Mouse (Mus musculus): ENCODE measurements at regions not wholly inside any gene's neighbourhood (a gene's known extent, or its start where the extent isn't known, plus 50 kb on each side); places are given as distances from the start of the nearest gene placed in this dataset.

- peak; percentile 21 for DNase-seq (ENCODE audit: low spot score)
Measured at GRCm38 (mm10) chr3:66592259-66592658, 295.6 kb upstream of the Veph1 start.

DNA sequence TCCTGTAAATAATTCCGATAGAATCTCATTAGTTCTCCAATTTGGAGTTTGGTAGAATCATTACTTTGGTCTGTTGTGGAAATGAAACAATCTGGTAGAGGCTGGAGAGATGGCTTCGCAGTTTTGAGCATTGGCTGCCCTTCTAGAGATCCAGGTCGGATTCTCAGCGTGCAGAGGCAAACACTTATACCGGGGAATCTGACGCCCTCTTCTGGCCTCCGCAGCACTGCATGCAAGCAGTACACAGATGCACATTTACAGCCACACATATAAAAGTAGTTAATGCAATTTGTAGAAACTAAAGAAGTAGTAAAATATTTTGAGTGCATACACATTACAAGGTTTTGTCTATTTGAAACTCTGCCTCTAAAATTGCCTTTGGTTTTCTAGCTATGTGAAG lies 294.1 kb upstream of the Veph1 start:
- DNase-seq (ENCODE audit: low spot score) = no peak

DNA sequence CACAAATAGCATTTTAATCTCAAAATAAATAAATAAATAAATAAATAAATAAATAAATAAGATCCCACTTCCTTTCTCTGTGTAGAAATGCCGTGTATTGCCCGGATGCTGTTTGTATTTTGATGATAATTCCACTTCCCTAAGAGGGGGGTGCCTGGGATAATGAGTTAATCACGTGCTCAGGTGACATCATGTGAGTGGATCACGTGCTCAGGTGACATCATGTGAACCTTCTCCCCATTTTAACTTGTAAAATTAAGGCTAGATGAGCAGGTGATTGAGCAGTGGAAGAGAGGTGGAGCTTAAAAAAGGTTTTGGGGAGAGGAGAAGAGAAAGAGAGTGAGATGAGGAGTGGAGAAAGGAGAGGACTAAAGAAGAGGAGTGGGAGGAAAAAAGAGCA lies 292.8 kb upstream of the Veph1 start:
- no peak for DNase-seq (ENCODE audit: low spot score)

GRCm38 (mm10) chr3:66584831-66585230 lies 288.2 kb upstream of the Veph1 start:
- DNase-seq (ENCODE audit: low spot score) = no peak

- no peak for DNase-seq (ENCODE audit: low spot score)
Measured at GRCm38 (mm10) chr3:66584101-66584500, 287.5 kb upstream of the Veph1 start.

DNA sequence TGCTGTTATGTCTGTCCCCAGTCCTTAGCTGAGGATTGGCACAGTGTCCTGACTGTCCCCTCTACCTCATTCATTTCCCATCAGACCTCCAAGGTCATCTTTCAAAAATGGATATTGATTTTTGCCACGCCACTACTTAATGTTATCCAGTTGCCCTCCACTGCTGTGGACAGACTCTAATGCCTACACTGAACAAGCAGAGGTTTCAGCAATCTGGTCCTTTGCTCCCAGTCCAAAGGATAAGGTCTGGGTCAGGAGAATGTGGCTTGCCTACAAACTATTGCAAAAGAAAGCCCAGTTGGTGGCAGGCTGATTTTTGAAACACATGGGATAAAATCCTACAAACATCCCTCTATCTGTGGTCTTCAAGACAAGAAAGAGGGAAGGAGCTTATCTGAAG lies 280.0 kb upstream of the Veph1 start:
- DNase-seq (ENCODE audit: low spot score) = no peak

DNA sequence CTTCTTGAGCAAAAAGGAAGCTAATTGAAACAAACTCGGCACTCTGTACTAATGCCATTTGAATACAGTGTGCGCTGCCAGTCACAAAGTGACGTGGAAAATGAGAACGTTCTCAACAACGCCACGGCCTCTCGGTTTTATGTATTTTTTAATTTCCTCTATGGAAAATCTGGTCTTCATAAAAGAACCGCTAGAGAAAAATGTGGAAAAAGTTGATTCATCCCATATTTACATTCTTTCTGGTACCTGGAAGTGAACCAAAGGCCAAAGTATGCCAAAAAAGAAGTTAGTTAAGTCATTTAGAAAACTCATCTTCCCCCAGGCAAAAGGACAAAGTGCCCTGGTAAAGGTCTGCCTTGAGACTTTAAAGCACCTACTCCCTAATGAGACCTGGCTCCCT lies 277.7 kb upstream of the Veph1 start:
- DNase-seq (ENCODE audit: low spot score) = no peak

- no peak for DNase-seq (ENCODE audit: low spot score)
Measured at GRCm38 (mm10) chr3:66572887-66573519, 276.4 kb upstream of the Veph1 start.

GRCm38 (mm10) chr3:66570342-66570741 lies 273.7 kb upstream of the Veph1 start:
- no peak for DNase-seq (ENCODE audit: low spot score)

- DNase-seq (ENCODE audit: low spot score) = no peak
Measured at GRCm38 (mm10) chr3:66564268-66565245, 267.9 kb upstream of the Veph1 start.

DNA sequence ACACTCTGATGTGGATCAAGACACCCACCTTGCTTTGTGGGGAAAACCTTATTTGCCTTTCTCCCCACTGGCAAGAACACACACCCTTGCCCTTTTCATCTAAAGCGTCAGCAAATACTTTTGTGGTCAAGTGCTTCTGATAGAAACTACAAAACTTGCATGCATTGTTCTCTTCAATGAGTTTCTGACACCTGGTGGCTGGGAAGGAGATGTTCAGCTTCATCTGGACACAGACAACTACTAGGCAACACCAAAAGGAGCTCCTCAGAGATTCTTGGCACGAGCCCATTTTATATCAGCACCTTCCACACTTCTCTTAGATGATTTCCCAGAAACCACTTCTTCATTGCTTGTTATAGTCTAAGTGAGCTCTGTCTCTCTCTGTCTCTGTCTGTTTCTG lies 266.7 kb upstream of the Veph1 start:
- no peak for DNase-seq (ENCODE audit: low spot score)

DNA sequence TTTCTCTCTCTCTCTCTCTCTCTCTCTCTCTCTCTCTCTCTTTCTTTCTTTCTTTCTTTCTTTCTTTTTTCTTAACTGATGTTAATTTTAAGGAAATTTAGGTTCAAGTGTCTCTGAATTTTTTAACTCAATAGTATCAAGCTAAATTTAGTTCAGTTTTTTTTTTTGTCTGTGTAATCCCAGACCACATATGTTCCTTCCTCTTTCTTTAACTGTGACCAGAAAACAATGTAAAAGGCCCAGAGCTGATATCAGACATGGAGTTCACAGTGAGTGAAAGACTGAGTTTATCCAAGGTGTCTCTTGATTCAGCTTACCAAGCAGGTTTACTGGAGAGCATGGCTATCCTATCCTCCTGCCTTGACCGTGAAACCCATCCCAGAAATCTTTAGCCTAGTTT lies 258.9 kb upstream of the Veph1 start:
- DNase-seq (ENCODE audit: low spot score) = no peak

DNA sequence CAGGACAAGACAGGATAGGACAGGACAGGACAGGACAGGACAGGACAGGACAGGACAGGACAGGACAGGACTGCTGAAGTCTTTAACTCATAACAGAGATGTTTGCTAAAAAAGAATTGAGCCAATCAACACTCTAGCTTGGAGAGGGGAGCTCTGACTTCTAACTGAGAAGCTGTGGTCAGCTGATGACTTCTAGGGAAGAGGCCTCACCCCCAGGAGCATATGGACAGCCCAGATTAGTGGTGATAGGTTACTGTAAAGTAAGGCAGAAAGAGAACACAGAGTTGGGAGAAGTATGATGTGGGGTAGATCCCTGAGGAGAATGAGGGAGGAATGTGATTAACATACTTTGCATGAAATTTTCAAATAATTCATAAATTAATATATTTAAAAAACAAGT lies 254.3 kb upstream of the Veph1 start:
- DNase-seq (ENCODE audit: low spot score) = no peak

DNA sequence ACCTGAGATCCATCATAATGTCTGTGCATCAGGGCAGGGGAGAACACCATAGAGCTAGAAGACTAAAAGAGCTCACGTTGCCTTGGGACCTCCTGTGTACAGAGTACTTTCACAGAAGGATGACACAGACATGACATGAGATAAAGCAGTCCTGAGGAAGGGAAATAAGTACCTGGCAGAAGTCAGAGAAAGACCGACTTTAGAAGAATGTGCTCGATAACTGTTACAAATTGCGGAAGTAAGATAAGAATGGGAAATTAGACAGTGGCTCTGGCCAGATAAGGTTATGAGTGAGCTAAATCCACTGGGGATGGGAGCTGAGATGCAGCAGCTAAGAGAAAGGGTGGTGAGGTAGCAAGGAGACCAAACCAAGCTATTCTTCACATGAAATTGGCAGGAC lies 249.9 kb upstream of the Veph1 start:
- DNase-seq (ENCODE audit: low spot score) = no peak

GRCm38 (mm10) chr3:66544139-66544933 lies 247.7 kb upstream of the Veph1 start:
- DNase-seq (ENCODE audit: low spot score) = no peak

GRCm38 (mm10) chr3:66542865-66543264 lies 246.2 kb upstream of the Veph1 start:
- no peak for DNase-seq (ENCODE audit: low spot score)

DNA sequence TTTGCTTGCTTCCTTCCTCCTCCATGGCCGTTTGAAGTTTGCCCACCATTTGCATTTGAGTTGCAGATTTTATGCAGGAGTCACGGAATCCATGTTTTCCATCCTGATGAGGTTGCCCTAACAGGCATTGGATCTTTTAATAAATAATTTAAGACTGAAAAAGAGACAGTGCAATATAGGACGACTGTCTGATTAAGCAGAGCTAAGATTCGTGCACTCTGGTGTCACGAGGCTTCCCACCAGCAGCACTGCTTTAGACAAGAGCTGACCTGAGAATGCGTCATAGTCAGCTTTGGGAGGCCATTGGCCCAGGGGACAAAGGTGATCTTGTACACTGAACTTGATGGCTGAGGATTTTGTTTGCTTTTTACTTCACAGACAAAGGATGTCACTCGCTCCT lies 241.3 kb upstream of the Veph1 start:
- DNase-seq (ENCODE audit: low spot score) = no peak

DNA sequence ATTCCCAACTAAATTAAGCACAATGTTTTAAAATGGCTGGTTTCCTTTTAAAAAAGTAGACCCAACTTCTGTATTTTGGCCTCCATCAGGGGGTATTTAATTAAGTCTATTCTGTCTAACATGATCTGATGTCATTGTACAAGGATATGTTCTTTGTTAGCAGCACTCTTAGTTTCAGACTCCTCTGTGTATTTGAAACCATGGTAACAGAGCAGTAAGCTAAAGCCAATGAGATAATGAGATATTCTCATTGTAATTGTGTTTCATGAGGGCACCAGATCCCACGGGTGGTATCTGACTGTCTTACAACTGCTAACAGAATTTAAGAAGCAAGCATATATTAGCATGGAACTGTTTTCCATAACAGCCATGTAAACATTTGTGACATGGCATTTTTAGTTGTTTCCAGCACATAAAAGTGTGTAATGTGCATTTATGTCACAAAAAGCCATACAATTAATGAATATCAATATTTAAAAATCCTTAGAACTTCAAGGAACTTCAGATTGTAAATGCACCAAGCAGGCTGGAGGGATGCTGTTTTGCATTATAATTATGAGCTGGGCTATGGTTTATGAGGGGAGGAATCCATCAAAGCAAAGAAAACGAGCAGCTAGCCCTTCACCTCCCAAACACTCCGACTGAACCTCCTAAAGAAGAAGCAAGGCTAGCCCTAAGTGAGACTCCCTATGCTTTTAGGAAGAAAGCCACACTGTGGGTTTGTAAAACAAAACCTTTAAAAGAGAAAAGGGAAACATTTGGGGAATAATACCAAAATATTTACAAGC lies 240.7 kb upstream of the Veph1 start:
- peak; percentile 88 for DNase-seq (ENCODE audit: low spot score)

DNA sequence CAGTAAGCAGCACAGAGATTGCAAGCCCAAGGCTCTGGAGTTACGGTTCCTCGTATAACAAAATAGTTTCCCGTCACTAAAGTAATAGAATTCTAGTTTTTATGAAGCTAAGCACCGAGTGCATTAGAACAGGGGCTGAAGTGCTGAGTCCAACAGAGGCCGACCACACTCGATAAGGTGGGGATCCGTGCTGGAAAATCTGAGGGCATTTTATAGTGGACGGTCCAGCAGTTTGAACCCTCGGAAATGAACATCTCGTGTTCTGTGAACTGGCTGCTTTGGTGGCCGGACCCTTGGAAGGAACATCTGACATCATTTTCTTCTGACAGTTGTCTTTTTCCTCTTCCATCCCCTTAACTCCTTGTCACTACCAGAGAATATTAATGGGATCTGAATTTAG lies 240.0 kb upstream of the Veph1 start:
- no peak for DNase-seq (ENCODE audit: low spot score)

- DNase-seq (ENCODE audit: low spot score) = peak; percentile 58
Measured at GRCm38 (mm10) chr3:66535786-66536529, 239.3 kb upstream of the Veph1 start.

DNA sequence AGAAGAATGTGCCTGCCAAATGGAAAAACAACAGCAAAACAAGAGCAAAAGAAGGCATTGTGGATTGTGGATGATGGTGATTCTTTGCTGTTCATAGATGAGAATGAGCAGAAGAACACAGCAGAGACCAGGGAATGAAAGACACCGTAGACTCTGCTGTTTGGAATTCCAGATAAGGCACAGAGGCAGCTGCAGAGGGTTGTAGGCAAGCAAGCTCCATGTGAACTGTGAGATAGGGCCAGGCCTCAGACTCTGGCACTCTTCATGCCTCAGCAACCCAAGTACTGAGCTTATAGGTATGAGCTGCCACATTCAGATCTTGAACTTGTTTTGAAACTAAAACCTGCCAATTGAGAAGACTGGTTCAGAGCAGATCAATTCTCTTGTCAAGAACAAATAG lies 223.3 kb upstream of the Veph1 start:
- no peak for DNase-seq (ENCODE audit: low spot score)

Data from MN1 (cell line).